Mouse (Mus musculus) CH12.LX (cell line): ENCODE results near the gene Trnp1. TPM values are rescaled to one million over a fixed set of nuclear protein-coding genes. Genes with fewer than 3 reads are reported as not detected.

ENCODE experiments used
- DNase-seq: peaks from one replicate; pipeline ENCODE4 v3.0.0-alpha.2; 2013; ENCODE audit errors: extremely low read depth
- H3K27ac ChIP-seq: 2 replicates; pipeline ENCODE4 v1.5.1; 2012; ENCODE audit warnings: low read depth, mild to moderate bottlenecking, control low read depth, moderate library complexity; ENCODE audit not compliant: insufficient read depth
- H3K27me3 ChIP-seq: replicated peaks from 2 replicates; pipeline ENCODE3; 2012; ENCODE audit warnings: inconsistent platforms
- H3K36me3 ChIP-seq, 2 experiments: replicated peaks in 1 of 2; 2 replicates each; pipeline versions ENCODE3 to v1.6.1; 2012; ENCODE audit warnings: inconsistent platforms in 1 of 2, low read length in 1 of 2, mild to moderate bottlenecking in 1 of 2, mixed read lengths in 1 of 2, moderate library complexity in 1 of 2; ENCODE audit not compliant: control insufficient read depth in 1 of 2, insufficient read depth in 1 of 2
- H3K4me1 ChIP-seq, 2 experiments: 2 replicates each; pipeline ENCODE4 v1.6.1; 2012; ENCODE audit warnings: inconsistent platforms in 1 of 2, moderate library complexity in 1 of 2; ENCODE audit not compliant: insufficient read depth in 2 of 2, control insufficient read depth in 1 of 2
- H3K4me2 ChIP-seq: 2 replicates; pipeline ENCODE4 v1.6.1; 2012; ENCODE audit warnings: low read depth, mild to moderate bottlenecking, control low read depth; ENCODE audit not compliant: poor library complexity, insufficient read depth, severe bottlenecking
- H3K4me3 ChIP-seq, 3 experiments: fragments of 150-350 bp in 1 of 3; sonication (generic) in 1 of 3; replicated peaks in 1 of 3; 2 replicates each; pipeline versions ENCODE3 to v1.5.1; 2011 to 2012; ENCODE audit warnings: low read depth in 2 of 3, low read length in 2 of 3, mild to moderate bottlenecking in 2 of 3, moderate library complexity in 2 of 3, control low read depth in 1 of 3, improper control_type of control experiment in 1 of 3, inconsistent platforms in 1 of 3, mixed read lengths in 1 of 3; ENCODE audit not compliant: poor library complexity in 1 of 3
- H3K79me2 ChIP-seq: replicated peaks from 2 replicates; pipeline ENCODE4 v1.6.1; 2012; ENCODE audit warnings: mild to moderate bottlenecking, moderate library complexity; ENCODE audit not compliant: control insufficient read depth, poor library complexity, insufficient read depth, severe bottlenecking; ENCODE audit errors: extremely low read depth
- H3K9ac ChIP-seq: 2 replicates; pipeline ENCODE4 v1.6.1; 2012; ENCODE audit warnings: low read depth, mild to moderate bottlenecking, control low read depth, moderate library complexity; ENCODE audit not compliant: insufficient read depth
- H3K9me3 ChIP-seq: replicated peaks from 2 replicates; pipeline ENCODE3; 2012; ENCODE audit warnings: low read length, inconsistent platforms, mixed read lengths
- CHD1 ChIP-seq: IDR thresholded peaks from 2 replicates; pipeline ENCODE4 v1.6.1; 2012; ENCODE audit warnings: low read depth, low read length, improper control_type of control experiment, inconsistent platforms
- CHD2 ChIP-seq: IDR thresholded peaks from 2 replicates; pipeline ENCODE4 v1.6.1; 2011; ENCODE audit warnings: low read length, improper control_type of control experiment
- EP300 ChIP-seq: IDR thresholded peaks from 2 replicates; pipeline ENCODE4 v1.6.1; 2011; ENCODE audit warnings: low read length, improper control_type of control experiment
- JUND ChIP-seq: conservative IDR thresholded peaks from 2 replicates; pipeline ENCODE4 v1.6.1; 2011; ENCODE audit warnings: low read depth, low read length, improper control_type of control experiment
- MAX ChIP-seq: IDR thresholded peaks from 2 replicates; pipeline ENCODE4 v1.6.1; 2011; ENCODE audit warnings: low read length, improper control_type of control experiment
- MAZ ChIP-seq: IDR thresholded peaks from 2 replicates; pipeline ENCODE4 v1.6.1; 2012; ENCODE audit warnings: low read depth, mild to moderate bottlenecking, inconsistent platforms, low read length, improper control_type of control experiment, moderate library complexity
- NELFE ChIP-seq: IDR thresholded peaks from 2 replicates; pipeline ENCODE4 v1.6.1; 2011; ENCODE audit warnings: low read depth, low read length, improper control_type of control experiment
- POLR2AphosphoS2 ChIP-seq: IDR thresholded peaks from 2 replicates; pipeline ENCODE4 v1.6.1; 2011; ENCODE audit warnings: low read depth, low read length, improper control_type of control experiment
- RAD21 ChIP-seq: IDR thresholded peaks from 2 replicates; pipeline ENCODE4 v1.6.1; 2011; ENCODE audit warnings: low read depth, mild to moderate bottlenecking, low read length, improper control_type of control experiment, moderate library complexity
- RCOR1 ChIP-seq: conservative IDR thresholded peaks from 2 replicates; pipeline ENCODE4 v1.6.1; 2012; ENCODE audit warnings: low read depth, mild to moderate bottlenecking, inconsistent platforms, low read length, improper control_type of control experiment
- SIN3A ChIP-seq: IDR thresholded peaks from 2 replicates; pipeline ENCODE4 v1.6.1; 2012; ENCODE audit warnings: low read length, improper control_type of control experiment, inconsistent platforms
- SMC3 ChIP-seq: IDR thresholded peaks from 2 replicates; pipeline ENCODE4 v1.6.1; 2011; ENCODE audit warnings: low read depth, low read length, improper control_type of control experiment
- USF2 ChIP-seq: conservative IDR thresholded peaks from 2 replicates; pipeline ENCODE4 v1.6.1; 2011; ENCODE audit warnings: low read depth, low read length, improper control_type of control experiment
- ZC3H11A ChIP-seq: IDR thresholded peaks from 2 replicates; pipeline ENCODE4 v1.6.1; 2012; ENCODE audit warnings: low read depth, mild to moderate bottlenecking, inconsistent platforms, low read length, improper control_type of control experiment
- ZNF384 ChIP-seq: IDR thresholded peaks from 2 replicates; pipeline ENCODE4 v1.6.1; 2012; ENCODE audit warnings: low read depth, low read length, improper control_type of control experiment, inconsistent platforms
- dilution Hi-C: fragments of 300-500 bp; cut with MboI; formaldehyde crosslinking; loops from 2 replicates; pipeline ENCODE4 v1.14.3; 2020; ENCODE audit warnings: low sequenced_read_pairs; ENCODE audit not compliant: extremely low pct_unique_long_range_greater_than_20kb, extremely low pct_ligation_motif_present
- in situ Hi-C: fragments of 300-500 bp; cut with MboI; formaldehyde crosslinking; loops from 3 replicates; pipeline ENCODE4 v1.14.3; 2019; ENCODE audit warnings: low sequenced_read_pairs, low pct_ligation_motif_present, low pct_unique_long_range_greater_than_20kb, mixed read lengths
- polyA plus RNA-seq: library from polyadenylated mRNA; unstranded; fragments of >175 nt; gene quantifications from 2 replicates; pipeline ENCODE4 v1.2.1, GENCODE M21; 2012; ENCODE audit warnings: low read depth; ENCODE audit not compliant: insufficient read length
- total RNA-seq, 2 experiments: library from RNA; depleted of rRNA; stranded (reverse); fragments of 300-350 nt in 1 of 2; fragments of >200 nt in 1 of 2; gene quantifications; 2 replicates each; pipeline ENCODE4 v1.2.3; 2012 to 2014

Trnp1 gene
- total and polyA plus RNA-seq, 3 experiments: not detected

GRCm38 (mm10) chr4:133504755-133505485, 6.6 kb upstream of the Trnp1 start:
- in situ Hi-C loops (no loop called here), dilution Hi-C loops (no loop called here)
- no peak overlapping the region for H3K4me3 ChIP-seq
- no peaks in the 10 kb centered on the region for H3K79me2 ChIP-seq
- no peaks in the 10 kb centered on the region for H3K36me3 ChIP-seq
- no peak overlapping the region for H3K4me2 ChIP-seq
- no peak overlapping the region for H3K27ac ChIP-seq
- H3K4me1 ChIP-seq: peaks cover 0 to 4% of the 10 kb centered on the region in 2 experiments; a peak in 2 of 4 replicates
- H3K27me3 ChIP-seq: peaks cover 80% of the 10 kb centered on the region
- no peaks in the 10 kb centered on the region for H3K9me3 ChIP-seq
- TF ChIP-seq EP300 (no peak), SMC3 (no peak), POLR2AphosphoS2 (no peak), CHD2 (no peak), MAZ (no peak), RAD21 (no peak), ZNF384 (no peak), MAX (no peak), CHD1 (no peak), USF2 (no peak), NELFE (no peak)
- no peak for DNase-seq
- H3K9ac ChIP-seq: no peak overlapping the region

GRCm38 (mm10) chr4:133504300-133504699, 6.0 kb upstream of the Trnp1 start:
- Histone ChIP-seq H3K27me3 (peaks cover 85% of the 10 kb centered on the region), H3K36me3 (no peaks in the 10 kb centered on the region), H3K27ac (no peak overlapping the region), H3K4me1 (peaks cover 0 to 4% of the 10 kb centered on the region in 2 experiments; a peak in 2 of 4 replicates), H3K9ac (no peak overlapping the region), H3K9me3 (no peaks in the 10 kb centered on the region), H3K79me2 (no peaks in the 10 kb centered on the region), H3K4me3 (no peak overlapping the region), H3K4me2 (no peak overlapping the region)
- TF ChIP-seq CHD2 (no peak), RCOR1 (no peak), SIN3A (no peak), ZC3H11A (no peak), JUND (no peak)
- dilution Hi-C loops (no loop called here), in situ Hi-C loops (no loop called here)
- no peak for DNase-seq
